Mouse (Mus musculus) ES-E14 (cell line): ENCODE data around the gene Slc48a1. TPM values are rescaled to one million over a fixed set of nuclear protein-coding genes. Genes with fewer than 3 reads are reported as not detected.

Experiments used
- DNase-seq: peaks from one replicate; pipeline ENCODE4 v3.0.0-alpha.2; 2013; ENCODE audit warnings: low read depth, low spot score
- H3K27ac ChIP-seq: 2 replicates; pipeline ENCODE4 v1.5.1; 2012; ENCODE audit warnings: low read depth, mild to moderate bottlenecking, low read length, moderate library complexity, mixed read lengths; ENCODE audit not compliant: poor library complexity, insufficient read depth, severe bottlenecking
- H3K36me3 ChIP-seq: 2 replicates; pipeline ENCODE4 v1.6.1; 2012; ENCODE audit warnings: mild to moderate bottlenecking, low read length, moderate library complexity, mixed read lengths; ENCODE audit not compliant: control insufficient read depth, poor library complexity, insufficient read depth, severe bottlenecking
- H3K4me1 ChIP-seq, 2 experiments: fragments of 150-350 bp in 1 of 2; sonication (generic) in 1 of 2; 2 replicates each; pipeline ENCODE4 v1.6.1; 2012; ENCODE audit warnings: low read length in 2 of 2, mild to moderate bottlenecking in 1 of 2, mixed read lengths in 1 of 2; ENCODE audit not compliant: control insufficient read depth in 2 of 2, insufficient read depth in 2 of 2, poor library complexity in 1 of 2
- H3K4me3 ChIP-seq, 2 experiments: fragments of 150-350 bp in 1 of 2; sonication (generic) in 1 of 2; 2 replicates each; pipeline ENCODE4 v1.5.1; 2012; ENCODE audit warnings: low read length in 2 of 2, low read depth in 1 of 2, mild to moderate bottlenecking in 1 of 2, mixed read lengths in 1 of 2; ENCODE audit not compliant: insufficient read depth in 1 of 2, poor library complexity in 1 of 2, severe bottlenecking in 1 of 2
- H3K9ac ChIP-seq: 2 replicates; pipeline ENCODE4 v1.6.1; 2012; ENCODE audit warnings: low read depth, mild to moderate bottlenecking, low read length, mixed read lengths; ENCODE audit not compliant: poor library complexity, insufficient read depth, severe bottlenecking
- H3K9me3 ChIP-seq: fragments of 150-350 bp; sonication (generic); 2 replicates; pipeline ENCODE4 v1.6.1; 2012; ENCODE audit warnings: low read depth, mild to moderate bottlenecking, low read length; ENCODE audit not compliant: control insufficient read depth, insufficient read depth
- CHD2 ChIP-seq: IDR thresholded peaks from 2 replicates; pipeline ENCODE4 v1.6.1; 2014; ENCODE audit warnings: mild to moderate bottlenecking, low read depth, low read length, inconsistent platforms
- HCFC1 ChIP-seq: IDR thresholded peaks from 2 replicates; pipeline ENCODE4 v1.6.1; 2012; ENCODE audit warnings: low read length, inconsistent platforms, borderline replicate concordance; ENCODE audit not compliant: insufficient read depth
- MAFK ChIP-seq: IDR thresholded peaks from 2 replicates; pipeline ENCODE4 v1.6.1; 2014; ENCODE audit warnings: mild to moderate bottlenecking, low read depth, low read length, inconsistent platforms; ENCODE audit not compliant: insufficient read depth
- ZC3H11A ChIP-seq: IDR thresholded peaks from 2 replicates; pipeline ENCODE4 v1.6.1; 2012; ENCODE audit warnings: low read depth, mild to moderate bottlenecking, inconsistent platforms, low read length, borderline replicate concordance
- ZNF384 ChIP-seq: IDR thresholded peaks from 2 replicates; pipeline ENCODE4 v1.6.1; 2012; ENCODE audit warnings: low read depth, low read length, inconsistent platforms
- in situ Hi-C, 2 experiments: fragments of 600-800 bp; cut with MboI; formaldehyde crosslinking; loops; one replicate each; pipeline ENCODE4 v1.15.1; 2025; ENCODE audit warnings: low sequenced_read_pairs in 2 of 2, inconsistent platforms in 1 of 2; ENCODE audit not compliant: unreplicated experiment in 2 of 2
- total RNA-seq: library from RNA; depleted of rRNA; stranded (reverse); fragments of 300-350 nt; gene quantifications from 2 replicates; pipeline ENCODE4 v1.2.3, GENCODE M21; 2012

The Slc48a1 gene
- total RNA-seq, 1 experiment, result 18.6 TPM

DNA sequence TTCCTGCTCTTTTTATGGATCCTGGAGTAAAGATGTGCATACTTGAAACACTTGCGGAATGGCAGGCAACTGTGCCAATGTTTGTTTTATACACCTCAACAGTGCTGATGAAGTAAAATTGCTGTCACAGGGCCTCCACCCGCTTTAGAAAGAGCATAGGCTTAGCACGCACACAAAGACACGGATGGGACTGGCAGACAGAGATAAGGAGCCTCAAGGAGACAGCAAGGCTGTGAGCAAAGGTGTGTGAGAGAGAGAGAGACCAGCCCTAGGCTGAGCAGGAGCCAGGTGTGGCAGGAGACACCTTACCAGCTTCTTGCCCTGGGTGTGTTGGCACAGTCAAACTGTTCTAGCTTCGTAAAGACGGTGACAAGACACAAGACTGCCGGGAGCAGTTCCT, 39.4 kb upstream of the Slc48a1 start:
- Histone ChIP-seq H3K9ac (no peak overlapping the region), H3K27ac (no peak overlapping the region), H3K4me1 (no peaks in the 10 kb centered on the region), H3K9me3 (no peaks in the 10 kb centered on the region), H3K4me3 (no peak overlapping the region), H3K36me3 (no peaks in the 10 kb centered on the region)
- no peak for DNase-seq
- in situ Hi-C loops, result no loop called here
- no peak for TF ChIP-seq HCFC1
- TF ChIP-seq ZNF384, result no peak
- TF ChIP-seq MAFK, result no peak
- no peak for TF ChIP-seq ZC3H11A
- TF ChIP-seq CHD2, result no peak

DNA sequence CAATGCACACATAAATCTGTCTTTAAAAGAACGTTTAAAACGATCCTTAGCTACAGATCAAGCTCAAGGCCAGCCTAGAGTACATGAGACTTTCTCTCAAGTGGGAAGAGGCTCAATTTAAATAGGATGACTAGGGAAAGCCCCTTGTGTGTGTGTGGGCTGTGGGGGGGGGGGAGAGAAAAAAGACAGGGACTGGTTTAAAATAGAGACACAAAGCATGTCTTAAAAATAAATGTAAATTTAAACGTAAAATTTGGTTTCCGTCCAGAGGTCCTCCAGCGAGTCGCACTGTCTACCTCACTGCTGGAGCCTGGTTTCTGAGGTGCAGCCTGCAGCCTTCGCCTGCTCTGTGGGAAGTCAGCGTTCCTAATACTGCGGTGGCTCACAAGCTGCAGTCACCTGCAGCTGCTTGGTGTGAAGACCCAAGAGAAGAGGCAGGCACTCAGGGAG, 38.0 kb upstream of the Slc48a1 start:
- no peak for TF ChIP-seq HCFC1
- no peak overlapping the region for H3K27ac ChIP-seq
- no peak overlapping the region for H3K9ac ChIP-seq
- in situ Hi-C loops, result no loop called here
- H3K4me1 ChIP-seq, result no peaks in the 10 kb centered on the region
- H3K36me3 ChIP-seq, result no peaks in the 10 kb centered on the region
- H3K9me3 ChIP-seq, result no peaks in the 10 kb centered on the region
- DNase-seq, result no peak
- no peak overlapping the region for H3K4me3 ChIP-seq

DNA sequence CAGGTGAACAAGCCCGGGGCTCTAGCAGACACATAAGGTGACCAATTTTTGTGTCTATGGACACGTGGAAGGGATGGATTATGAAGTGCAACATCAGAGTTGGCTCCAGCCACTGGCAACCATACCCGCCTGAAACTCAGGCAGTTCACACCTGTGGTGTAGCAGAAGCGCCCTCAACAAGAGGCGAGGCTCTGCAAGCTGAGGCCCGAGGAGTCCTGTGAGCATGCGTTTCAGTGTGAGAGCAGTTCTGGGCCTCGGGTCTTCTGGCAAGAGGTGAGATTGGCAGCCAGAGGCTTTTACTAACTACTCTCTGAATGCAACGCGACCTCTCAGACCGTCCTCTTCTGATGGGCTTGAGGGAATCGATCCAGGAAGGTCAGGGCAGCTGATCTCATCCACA, 36.7 kb upstream of the Slc48a1 start:
- Histone ChIP-seq H3K36me3 (no peaks in the 10 kb centered on the region; the same call in 1 of the 2 replicates), H3K4me1 (no peaks in the 10 kb centered on the region), H3K27ac (no peak overlapping the region), H3K9ac (no peak overlapping the region), H3K4me3 (no peak overlapping the region), H3K9me3 (no peaks in the 10 kb centered on the region)
- TF ChIP-seq ZC3H11A (no peak), MAFK (no peak), CHD2 (no peak), HCFC1 (no peak), ZNF384 (no peak)
- DNase-seq, result no peak
- in situ Hi-C loops, result no loop called here

DNA sequence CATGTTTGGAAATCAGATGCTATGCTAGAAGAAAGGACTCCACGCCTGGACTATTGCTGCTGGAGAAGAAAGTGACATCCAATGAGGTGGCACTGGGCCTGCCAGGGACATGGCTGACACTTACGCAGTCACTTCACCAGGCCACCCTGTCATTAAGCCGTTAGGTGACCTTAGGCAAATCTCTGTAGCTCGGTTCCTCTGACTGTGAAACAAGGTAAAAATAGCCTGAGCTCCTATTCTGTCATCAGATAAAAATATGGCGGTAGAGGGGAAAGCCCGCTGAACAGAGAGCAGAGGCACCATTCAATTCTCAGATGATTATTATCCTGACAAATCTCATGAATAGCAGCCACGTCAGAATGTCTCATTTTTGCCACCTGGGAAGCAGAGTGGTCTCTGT, 36.2 kb upstream of the Slc48a1 start:
- in situ Hi-C loops, result no loop called here
- DNase-seq, result no peak
- Histone ChIP-seq H3K4me3 (no peak overlapping the region), H3K9ac (no peak overlapping the region), H3K27ac (no peak overlapping the region), H3K9me3 (no peaks in the 10 kb centered on the region), H3K36me3 (no peaks in the 10 kb centered on the region; the same call in 1 of the 2 replicates), H3K4me1 (no peaks in the 10 kb centered on the region)
- no peak for TF ChIP-seq ZNF384
- no peak for TF ChIP-seq CHD2
- no peak for TF ChIP-seq ZC3H11A
- TF ChIP-seq HCFC1, result no peak
- no peak for TF ChIP-seq MAFK

DNA sequence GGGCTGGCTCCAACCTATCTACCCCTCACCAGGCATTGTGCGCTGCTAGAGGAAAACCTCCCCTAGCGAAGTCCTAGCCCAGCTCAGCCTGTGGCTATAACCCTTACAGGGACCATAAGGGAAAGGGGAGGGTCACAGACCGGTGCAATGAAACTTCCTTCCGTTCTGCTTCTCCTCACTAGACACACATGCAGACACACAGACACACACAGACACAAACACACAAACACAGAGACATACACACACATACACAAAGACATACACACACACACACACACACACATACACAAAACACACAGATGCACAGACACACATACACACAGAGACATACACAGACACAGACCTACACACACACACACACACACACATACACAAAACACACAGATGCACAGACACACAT, 35.7 kb upstream of the Slc48a1 start:
- no peaks in the 10 kb centered on the region for H3K9me3 ChIP-seq
- H3K27ac ChIP-seq, result no peak overlapping the region
- TF ChIP-seq CHD2 (no peak), ZNF384 (no peak), ZC3H11A (no peak), HCFC1 (no peak), MAFK (no peak)
- no peak overlapping the region for H3K9ac ChIP-seq
- H3K4me3 ChIP-seq, result no peak overlapping the region
- no peaks in the 10 kb centered on the region for H3K4me1 ChIP-seq
- H3K36me3 ChIP-seq, result no peaks in the 10 kb centered on the region; the same call in 1 of the 2 replicates
- DNase-seq, result no peak
- in situ Hi-C loops, result no loop called here
